Mouse (Mus musculus) right cerebral cortex, adult 2 months (tissue): ENCODE results near the gene Trim50.
"Not testable (repeated sequence)": the region's sequence is repeated elsewhere in the genome, so short reads cannot be mapped to it uniquely, and the experiment has no call there.

Experiments
- DNase-seq, 2 experiments: peaks; one replicate each; pipeline ENCODE4 v3.0.0; 2021 to 2022; ENCODE audit warnings: low spot score in 2 of 2

The Trim50 gene

GRCm38 (mm10) chr5:135369196-135369595 is 16.1 kb downstream of the Trim50 start:
- not testable (repeated sequence) for DNase-seq

GRCm38 (mm10) chr5:135369787-135370654 is 16.9 kb downstream of the Trim50 start, which contains the start of gene Nsun5:
Gene Nsun5 (plus strand): TSS chr5:135369953.
- DNase-seq: peak; percentile 95 to 99

- no peak for DNase-seq
Observed at GRCm38 (mm10) chr5:135371195-135371594, 18.1 kb downstream of the Trim50 start.

GRCm38 (mm10) chr5:135373601-135374000 is 20.5 kb downstream of the Trim50 start:
- DNase-seq: no peak

- DNase-seq: no peak
Observed at GRCm38 (mm10) chr5:135375167-135375566, 22.1 kb downstream of the Trim50 start.

- no peak for DNase-seq
Observed at GRCm38 (mm10) chr5:135376341-135376740, 23.2 kb downstream of the Trim50 start.

- no peak for DNase-seq
Observed at GRCm38 (mm10) chr5:135380681-135381080, 27.6 kb downstream of the Trim50 start.

- no peak for DNase-seq
Observed at GRCm38 (mm10) chr5:135381356-135381925, 28.3 kb downstream of the Trim50 start.

- DNase-seq: no peak
Observed at GRCm38 (mm10) chr5:135382746-135383145, 29.7 kb downstream of the Trim50 start.

- DNase-seq: no peak
Observed at GRCm38 (mm10) chr5:135383771-135384170, 30.7 kb downstream of the Trim50 start.

- DNase-seq: peak; percentile 77 to 83
Observed at GRCm38 (mm10) chr5:135394004-135394823, 41.1 kb downstream of the Trim50 start, which contains the start of gene Pom121. Gene Pom121 (minus strand): TSS chr5:135394546.

- DNase-seq: peak; percentile 46 to 47
Observed at GRCm38 (mm10) chr5:135395826-135396225, 42.7 kb downstream of the Trim50 start.

- no peak for DNase-seq
Observed at GRCm38 (mm10) chr5:135399382-135399781, 46.3 kb downstream of the Trim50 start.

- peak; percentile 82 to 87 for DNase-seq
Observed at GRCm38 (mm10) chr5:135400244-135400643, 47.1 kb downstream of the Trim50 start.

GRCm38 (mm10) chr5:135404623-135405022 is 51.5 kb downstream of the Trim50 start:
- DNase-seq: peak; percentile 68 to 78

- no peak for DNase-seq
Observed at GRCm38 (mm10) chr5:135405437-135405836, 52.3 kb downstream of the Trim50 start.

- DNase-seq: no peak
Observed at GRCm38 (mm10) chr5:135408114-135408513, 55.0 kb downstream of the Trim50 start.

- DNase-seq: no peak
Observed at GRCm38 (mm10) chr5:135410266-135410665, 57.2 kb downstream of the Trim50 start.
